8 mouse cellular contexts compared by ENCODE assay signal in the genomic region with DNA sequence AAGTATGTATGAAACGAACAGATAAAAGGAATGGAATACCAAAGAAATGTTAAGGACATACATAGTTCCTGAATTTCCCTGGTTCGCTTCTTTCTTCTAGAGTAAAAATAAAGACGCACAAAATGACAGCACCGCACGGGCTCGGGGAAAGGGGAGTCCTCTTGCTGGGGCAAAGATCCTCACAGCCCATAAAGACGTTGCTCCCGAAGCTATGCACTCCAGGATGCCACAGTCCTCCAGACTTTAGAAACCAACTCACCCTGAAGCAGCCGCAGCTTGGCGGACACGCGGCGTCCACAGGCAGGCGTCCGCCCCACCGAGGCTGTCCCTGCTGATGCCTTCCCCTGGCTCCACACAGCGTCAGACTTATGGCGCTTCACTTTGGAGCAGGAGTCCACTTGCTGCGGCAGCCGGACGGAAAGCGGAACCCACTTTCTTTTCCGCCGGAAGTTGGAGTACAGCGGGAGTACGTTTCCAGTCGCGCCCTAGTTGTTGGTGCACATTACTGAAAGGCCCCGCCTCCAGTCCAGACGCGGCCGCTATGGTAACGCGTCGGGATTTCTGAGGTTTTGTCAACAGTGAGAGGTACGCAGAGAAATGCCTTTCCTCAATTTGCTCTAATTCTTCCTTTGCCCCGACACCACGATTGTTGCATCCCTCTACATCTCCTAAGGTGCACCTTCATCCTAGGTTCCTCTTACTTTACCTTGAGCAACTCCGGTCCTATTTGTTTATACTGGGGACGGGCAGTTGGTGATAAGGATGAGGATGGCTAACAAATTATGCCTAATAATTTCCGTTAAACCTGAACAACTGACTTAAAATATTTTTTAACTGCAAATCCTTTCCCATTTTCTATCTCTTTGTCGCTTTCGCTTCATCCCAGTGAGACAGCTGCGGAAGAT. TPM values are rescaled to one million over a fixed set of nuclear protein-coding genes. Genes with fewer than 3 reads are reported as not detected.
DNase-seq lines count a peak whose midpoint lies in the region; ATAC-seq and TF ChIP-seq lines count a peak whose summit lies in the region.

A gene (minus strand): TSS at position 715 of the 905 bp plus-strand sequence.

- peak; percentile 88 for DNase-seq in c-Kit-positive CD71-positive TER-119-positive erythroid progenitor cells, embryonic 14.5 days (ENCODE audit: low spot score)
- DNase-seq in heart, postnatal 0 days (ENCODE audit: low spot score), result peak; percentile 90
- peak; percentile 91 to 94 for DNase-seq in kidney, postnatal 4 days

- peak; percentile 97 for ATAC-seq in forebrain, embryonic 12.5 days (ENCODE audit: low FRiP score)
- ATAC-seq in heart, postnatal 0 days (ENCODE audit: insufficient read depth, low read depth), result peak; percentile 97
- peak; percentile 96 for ATAC-seq in liver, embryonic 16.5 days (ENCODE audit: low read depth)
- peak; percentile 98 for ATAC-seq in neural tube, embryonic 13.5 days (ENCODE audit: low read depth)

- H3K9ac ChIP-seq in forebrain, embryonic 12.5 days, result peak within 1 kb of the TSS; percentile 78
- H3K9ac ChIP-seq in heart, postnatal 0 days (replicated peaks; ENCODE audit: low read depth, low read length), result peak within 1 kb of the TSS; percentile 77
- peak within 1 kb of the TSS; percentile 83 for H3K9ac ChIP-seq in liver, embryonic 16.5 days (ENCODE audit: low read depth, low read length)
- H3K9ac ChIP-seq in neural tube, embryonic 13.5 days, result peak within 1 kb of the TSS; percentile 90

- H3K4me2 ChIP-seq in forebrain, embryonic 12.5 days, result peak within 1 kb of the TSS; percentile 67
- H3K4me2 ChIP-seq in heart, postnatal 0 days (ENCODE audit: low read depth, low read length), result peak within 1 kb of the TSS; percentile 76
- peak within 1 kb of the TSS; percentile 71 for H3K4me2 ChIP-seq in liver, embryonic 16.5 days (ENCODE audit: low read depth, low read length)
- H3K4me2 ChIP-seq in neural tube, embryonic 13.5 days, result peak within 1 kb of the TSS; percentile 60

- peak; percentile 79; the same call in 1 of the 2 replicates for TF ChIP-seq POLR2A in testis, adult 2 months (IDR thresholded peaks at IDR 0.05; ENCODE audit: control insufficient read depth, low read depth, low read length)

- TF ChIP-seq EP300 in heart, postnatal 0 days (IDR thresholded peaks at IDR 0.05; ENCODE audit: low read depth), result no peak

- 0 out of 2 replicates have a peak, but pooled peaks cover 2% of the 10 kb centered on the region for H3K36me3 ChIP-seq in E14TG2a.4 (ENCODE audit: insufficient read depth, low read length)
- H3K36me3 ChIP-seq in forebrain, embryonic 12.5 days (replicated peaks), result no peaks in the 10 kb centered on the region; the same call in 1 of the 2 replicates
- H3K36me3 ChIP-seq in heart, postnatal 0 days (replicated peaks; ENCODE audit: control insufficient read depth, insufficient read depth, low read length), result no peaks in the 10 kb centered on the region; the same call in 1 of the 2 replicates
- H3K36me3 ChIP-seq in liver, embryonic 16.5 days (ENCODE audit: control insufficient read depth, insufficient read depth), result no peaks in the 10 kb centered on the region
- peaks cover 3% of the 10 kb centered on the region; the same call in 1 of the 2 replicates for H3K36me3 ChIP-seq in neural tube, embryonic 13.5 days
- no peaks in the 10 kb centered on the region for H3K36me3 ChIP-seq in testis, adult 2 months (ENCODE audit: control insufficient read depth, insufficient read depth, low read length)

- no peaks in the 10 kb centered on the region for H3K9me3 ChIP-seq in E14TG2a.4 (ENCODE audit: low read length)
- no peaks in the 10 kb centered on the region for H3K9me3 ChIP-seq in forebrain, embryonic 12.5 days
- no peaks in the 10 kb centered on the region for H3K9me3 ChIP-seq in heart, postnatal 0 days (replicated peaks; ENCODE audit: control insufficient read depth, low read length)
- no peaks in the 10 kb centered on the region for H3K9me3 ChIP-seq in liver, embryonic 16.5 days (replicated peaks; ENCODE audit: control insufficient read depth, low read length)
- H3K9me3 ChIP-seq in neural tube, embryonic 13.5 days, result no peaks in the 10 kb centered on the region

- peaks cover 4% of the 10 kb centered on the region; the same call in 1 of the 2 replicates for H3K27me3 ChIP-seq in E14TG2a.4 (ENCODE audit: insufficient read depth, low read length)
- 0 out of 2 replicates have a peak, but pooled peaks cover 4% of the 10 kb centered on the region for H3K27me3 ChIP-seq in forebrain, embryonic 12.5 days
- no peaks in the 10 kb centered on the region for H3K27me3 ChIP-seq in heart, postnatal 0 days (ENCODE audit: control insufficient read depth, insufficient read depth, low read length)
- H3K27me3 ChIP-seq in liver, embryonic 16.5 days (ENCODE audit: control insufficient read depth, insufficient read depth, low read depth, low read length), result no peaks in the 10 kb centered on the region
- no peaks in the 10 kb centered on the region for H3K27me3 ChIP-seq in neural tube, embryonic 13.5 days
- H3K27me3 ChIP-seq in testis, adult 2 months (ENCODE audit: control insufficient read depth, insufficient read depth, low read length), result no peaks in the 10 kb centered on the region

- peak within 1 kb of the TSS; percentile 93 for H3K4me3 ChIP-seq in E14TG2a.4 (replicated peaks; ENCODE audit: low read length)
- peak within 1 kb of the TSS; percentile 82 for H3K4me3 ChIP-seq in forebrain, embryonic 12.5 days (replicated peaks)
- H3K4me3 ChIP-seq in heart, postnatal 0 days (ENCODE audit: low read depth, low read length), result peak within 1 kb of the TSS; percentile 87
- peak within 1 kb of the TSS; percentile 79 for H3K4me3 ChIP-seq in liver, embryonic 16.5 days (ENCODE audit: low read depth, low read length)
- peak within 1 kb of the TSS; percentile 87 for H3K4me3 ChIP-seq in neural tube, embryonic 13.5 days
- peak within 1 kb of the TSS; percentile 93 for H3K4me3 ChIP-seq in testis, adult 2 months (ENCODE audit: control insufficient read depth, low read depth, low read length)

- no peak for TF ChIP-seq CTCF in E14TG2a.4 (conservative IDR thresholded peaks at IDR 0.05; ENCODE audit: low read length)
- no peak for TF ChIP-seq CTCF in heart, postnatal 0 days (IDR thresholded peaks at IDR 0.05; ENCODE audit: low read depth)
- TF ChIP-seq CTCF in testis, adult 2 months (IDR thresholded peaks at IDR 0.05; ENCODE audit: control insufficient read depth, insufficient read depth, insufficient replicate concordance, low read depth, low read length), result no peak

- H3K4me1 ChIP-seq in E14TG2a.4 (replicated peaks; ENCODE audit: low read depth, low read length), result peaks cover 6% of the 10 kb centered on the region; the same call in 1 of the 2 replicates
- H3K4me1 ChIP-seq in forebrain, embryonic 12.5 days, result peaks cover 4% of the 10 kb centered on the region
- H3K4me1 ChIP-seq in heart, postnatal 0 days (ENCODE audit: control insufficient read depth, insufficient read depth), result no peaks in the 10 kb centered on the region
- no peaks in the 10 kb centered on the region for H3K4me1 ChIP-seq in liver, embryonic 16.5 days (ENCODE audit: control insufficient read depth, low read depth, low read length)
- peaks cover 12% of the 10 kb centered on the region for H3K4me1 ChIP-seq in neural tube, embryonic 13.5 days (replicated peaks)
- no peaks in the 10 kb centered on the region for H3K4me1 ChIP-seq in testis, adult 2 months (ENCODE audit: control insufficient read depth, insufficient read depth, low read length)

- H3K27ac ChIP-seq in forebrain, embryonic 12.5 days, result peak within 1 kb of the TSS; percentile 75
- peak within 1 kb of the TSS; percentile 76 for H3K27ac ChIP-seq in heart, postnatal 0 days (ENCODE audit: low read depth)
- H3K27ac ChIP-seq in liver, embryonic 16.5 days (ENCODE audit: low read length), result peak within 1 kb of the TSS; percentile 47
- H3K27ac ChIP-seq in neural tube, embryonic 13.5 days (replicated peaks), result peak within 1 kb of the TSS; percentile 86
- peak within 1 kb of the TSS; percentile 78 for H3K27ac ChIP-seq in testis, adult 2 months (ENCODE audit: control insufficient read depth, insufficient read depth, low read depth, low read length)

- WGBS in forebrain, embryonic 12.5 days, result 2% methylated on average over 44 of the region's 44 CpGs
- 2% methylated on average over 44 of the region's 44 CpGs for WGBS in heart, postnatal 0 days
- WGBS in liver, embryonic 16.5 days (ENCODE audit: insufficient replicate concordance), result 2% methylated on average over 44 of the region's 44 CpGs
- 2% methylated on average over 44 of the region's 44 CpGs for WGBS in neural tube, embryonic 13.5 days

RNA-seq across cellular contexts. Expression of the gene that starts here (rescaled TPM):
- 53.2 and 58.2 TPM in 2 replicates for polyA plus RNA-seq in forebrain, embryonic 12.5 days (2016; fragmentation: Nextera tagmentation; extraction: Ambion mirVana)
- total RNA-seq in heart, postnatal 0 days (2014; rRNA removed; ENCODE audit: low replicate concordance), result 3.1 and 10.3 TPM in 2 replicates
- polyA plus RNA-seq in heart, postnatal 0 days (2015; fragmentation: Nextera tagmentation; extraction: Ambion mirVana), result 23.9 and 28.8 TPM in 2 replicates
- polyA plus RNA-seq in liver, embryonic 16.5 days (2015; fragmentation: Nextera tagmentation; extraction: Ambion mirVana), result 11.0 and 14.9 TPM in 2 replicates
- polyA plus RNA-seq in neural tube, embryonic 13.5 days (2015; fragmentation: Nextera tagmentation; extraction: Ambion mirVana), result 32.6 and 35.3 TPM in 2 replicates
- 9.6 and 9.7 TPM in 2 replicates for polyA plus RNA-seq in testis, adult 2 months (2012; rRNA removed)

Comparison
In these comparisons a context has a peak if more than half of its experiments do, and no peak if none do; other contexts are left out.
1. Peak in every context shown above with its lines: DNase-seq, ATAC-seq, H3K4me3 ChIP-seq and H3K27ac ChIP-seq.